Mouse (Mus musculus) liver, embryonic 18 days (tissue): ENCODE data around the gene Fgfr2. TPM values are rescaled to one million over a fixed set of nuclear protein-coding genes. Genes with fewer than 3 reads are reported as not detected.

Source experiments
- polyA plus RNA-seq: library from polyadenylated mRNA; depleted of rRNA; stranded (reverse); fragments of >200 nt; gene quantifications from 2 replicates; pipeline ENCODE4 v1.2.3, GENCODE M21; 2012; rRNA removed

Gene Fgfr2
- 17.3 and 18.0 TPM in 2 replicates for polyA plus RNA-seq

DNA sequence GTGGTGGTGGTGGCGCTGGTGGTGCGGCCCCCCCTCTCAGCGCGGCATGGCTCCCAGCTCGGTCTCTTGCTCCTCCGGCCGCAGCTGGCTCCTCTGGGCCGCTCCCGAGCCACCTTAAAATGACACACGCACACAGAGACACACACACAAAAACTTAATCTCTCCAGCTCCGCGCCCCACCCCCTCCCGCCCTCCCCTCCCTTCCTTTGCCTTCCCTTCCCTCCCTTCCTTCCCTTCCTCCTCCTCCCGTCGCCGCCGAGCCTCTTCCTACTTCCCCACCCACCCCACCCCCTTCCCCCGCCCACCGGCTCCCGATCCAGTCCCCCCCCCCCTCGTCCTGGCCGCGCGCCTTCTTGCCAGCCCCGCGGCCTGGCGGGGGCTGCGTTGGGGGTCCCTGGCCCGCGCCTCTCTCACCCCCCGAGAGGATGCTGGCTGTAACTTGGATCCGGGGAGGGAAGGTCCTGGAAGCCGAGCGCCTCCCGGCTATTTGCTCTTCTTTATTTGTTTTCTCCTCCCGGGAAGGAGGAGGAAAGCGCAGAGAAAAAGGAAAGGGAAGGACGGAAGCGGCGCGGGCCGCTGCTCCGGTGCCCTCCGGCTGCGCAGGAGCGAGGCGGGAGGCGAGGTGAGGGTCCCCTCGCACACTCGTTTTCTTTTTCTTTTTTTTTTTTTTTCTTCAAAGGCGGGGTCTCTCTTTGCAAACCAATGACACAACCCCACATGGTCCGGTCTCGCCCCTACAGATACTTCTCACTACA, at the start of gene Fgfr2:
Gene Fgfr2 (minus strand): TSS at position 107 of the 755 bp plus-strand sequence.

DNA sequence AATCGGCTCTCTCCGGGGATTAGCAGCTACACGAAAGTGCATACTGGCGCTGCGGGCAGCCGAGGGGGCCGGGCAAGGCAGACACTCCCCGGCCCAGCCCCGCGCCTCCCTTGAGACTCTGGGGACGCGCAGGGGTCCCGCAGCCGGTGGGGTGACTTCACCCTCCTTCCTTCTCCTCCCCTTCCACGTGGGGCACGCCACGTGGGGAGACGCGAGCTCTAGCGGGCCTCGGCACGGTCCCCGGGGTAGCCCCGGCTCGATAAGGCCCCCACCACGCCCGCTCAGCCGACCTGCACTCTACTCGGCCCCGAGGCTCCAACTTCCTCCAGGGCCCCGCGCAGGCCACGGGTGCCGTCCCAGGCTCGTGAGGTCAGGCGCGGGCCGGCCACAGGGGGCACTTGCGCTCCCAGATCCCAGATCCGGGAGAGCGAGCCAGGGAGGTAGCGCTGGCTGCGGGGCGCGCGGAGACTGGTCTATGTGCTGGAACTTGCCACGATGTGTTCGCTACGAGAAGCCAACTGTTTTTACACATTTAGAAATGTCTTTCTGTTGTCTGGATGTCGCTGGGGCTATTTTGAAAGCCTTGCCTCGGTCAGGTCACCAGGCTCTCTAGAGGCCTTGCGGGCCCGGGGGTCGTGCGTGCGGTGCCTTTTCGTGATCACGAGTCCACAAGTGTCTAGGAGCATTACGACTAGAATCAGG, 1.0 kb upstream of the Fgfr2 start, which contains the start of gene Ctbp2:
Gene Ctbp2 (minus strand): TSS at position 356 of the 702 bp plus-strand sequence.

DNA sequence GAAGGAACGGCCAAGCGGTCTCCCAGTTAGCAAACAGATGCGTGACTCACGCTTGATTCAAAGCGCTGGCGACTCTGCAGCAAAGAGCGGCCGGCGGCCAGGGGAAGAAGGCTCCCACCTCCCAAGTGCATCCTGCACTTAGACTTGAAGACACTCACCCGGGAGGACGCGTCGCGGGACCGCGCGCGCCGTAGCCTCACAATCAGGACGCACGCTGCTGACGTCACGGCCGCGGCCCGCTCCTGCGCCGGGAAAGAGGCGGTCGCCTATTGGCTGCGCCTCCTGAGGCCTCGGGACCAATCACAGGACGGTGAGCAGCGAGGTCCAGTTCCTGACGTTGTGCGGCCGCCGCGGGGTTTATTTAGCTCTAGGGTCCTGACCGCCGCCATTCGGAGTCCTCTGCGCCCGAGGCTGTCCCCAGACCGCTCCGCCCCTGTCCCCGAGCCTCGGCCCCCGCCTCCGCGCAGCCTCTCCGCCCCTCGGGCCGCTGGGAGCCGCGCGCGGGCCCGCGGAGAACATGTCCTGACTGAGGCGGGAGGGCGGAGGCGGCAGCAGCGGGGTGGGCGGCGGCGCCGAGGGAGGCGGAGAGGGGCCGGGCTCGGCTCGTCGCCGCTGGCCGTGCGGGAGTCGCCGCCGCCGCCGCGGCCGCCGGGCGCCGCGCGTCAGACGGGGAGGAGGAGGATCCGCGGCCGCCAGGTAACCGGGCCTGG, 192.1 kb downstream of the Fgfr2 start, which contains the start of gene Zranb1:
Gene Zranb1 (plus strand): TSS at position 293 of the 710 bp plus-strand sequence.

DNA sequence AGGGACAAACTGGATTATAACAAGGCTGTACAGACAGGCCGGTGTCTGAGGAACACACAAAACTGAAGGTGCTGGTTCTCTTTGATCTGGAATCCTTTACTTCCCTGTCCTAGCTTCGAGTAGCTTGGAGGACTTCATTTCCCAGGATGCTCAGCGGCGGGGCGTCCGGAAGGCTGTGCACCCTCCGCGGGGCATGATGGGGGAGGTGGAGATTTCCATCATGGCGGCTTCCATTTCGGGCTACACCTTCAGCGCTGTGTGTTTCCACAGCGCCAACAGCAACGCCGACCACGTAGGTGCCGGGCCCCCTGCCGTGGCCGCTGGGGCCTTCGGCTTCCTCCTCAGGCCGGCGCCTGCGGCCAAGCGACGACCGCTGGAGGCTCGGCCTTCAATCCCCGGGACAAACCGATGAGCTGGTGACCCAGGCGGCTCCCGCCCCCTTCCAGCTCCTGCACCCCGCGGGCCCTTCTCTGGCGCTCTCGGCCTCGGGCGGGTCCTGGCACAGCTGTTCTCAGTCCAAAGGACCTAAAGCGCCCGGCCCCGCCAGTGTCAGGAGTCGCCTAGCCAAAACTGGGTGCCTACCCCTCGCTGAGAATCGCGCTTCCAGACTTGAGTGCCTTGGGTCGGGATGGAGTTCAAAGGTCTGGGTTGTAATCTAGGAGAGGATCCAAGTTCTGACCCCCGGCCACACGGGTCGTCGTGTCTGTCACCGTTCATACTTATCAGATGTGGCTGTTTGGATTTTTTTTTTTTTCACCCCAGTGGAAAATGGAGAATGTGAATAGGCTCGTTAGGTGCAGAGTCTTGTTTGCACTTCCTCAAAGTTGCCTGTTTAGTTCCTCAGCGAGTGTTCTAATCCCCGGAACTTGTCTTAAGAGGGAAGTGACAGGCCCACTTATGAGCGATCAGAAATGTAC, 263.9 kb downstream of the Fgfr2 start, which contains the start of gene Abraxas2:
Gene Abraxas2 (plus strand): TSS at position 184 of the 917 bp plus-strand sequence.

DNA sequence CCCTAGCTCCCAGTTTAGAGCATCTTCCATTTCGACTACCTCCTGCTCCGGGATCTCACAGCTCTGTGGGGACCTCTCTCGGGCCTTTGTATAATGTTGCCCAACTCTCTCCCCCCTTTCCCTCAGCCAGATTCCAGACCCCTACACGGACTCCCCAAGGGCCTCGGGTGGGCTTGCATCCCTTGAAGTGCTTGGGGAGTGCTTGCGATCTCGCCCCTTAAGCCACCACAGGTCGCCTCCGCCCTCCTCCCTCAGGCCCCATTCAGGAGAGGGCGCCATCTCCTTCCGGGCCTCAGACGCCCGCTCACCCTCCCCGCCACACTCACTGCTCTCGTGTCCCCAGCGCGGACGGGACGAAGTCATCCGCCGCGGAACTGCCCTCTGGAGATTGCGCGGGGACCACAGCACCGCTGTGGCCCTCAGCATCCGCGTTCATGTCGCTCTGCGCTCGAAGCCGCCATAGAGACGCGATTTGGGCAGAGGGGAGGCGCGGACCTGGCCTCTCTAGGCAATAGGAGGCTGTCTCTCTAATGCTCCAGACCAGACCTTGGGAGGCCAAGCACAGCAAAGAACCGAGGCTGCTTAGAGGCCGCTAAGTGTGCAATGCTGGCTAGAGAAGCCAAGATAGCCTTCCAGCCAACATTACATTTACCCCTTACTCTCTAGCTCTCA, 270.8 kb downstream of the Fgfr2 start, which contains the start of gene Eef1akmt2:
Gene Eef1akmt2 (minus strand): TSS at position 501 of the 672 bp plus-strand sequence.

DNA sequence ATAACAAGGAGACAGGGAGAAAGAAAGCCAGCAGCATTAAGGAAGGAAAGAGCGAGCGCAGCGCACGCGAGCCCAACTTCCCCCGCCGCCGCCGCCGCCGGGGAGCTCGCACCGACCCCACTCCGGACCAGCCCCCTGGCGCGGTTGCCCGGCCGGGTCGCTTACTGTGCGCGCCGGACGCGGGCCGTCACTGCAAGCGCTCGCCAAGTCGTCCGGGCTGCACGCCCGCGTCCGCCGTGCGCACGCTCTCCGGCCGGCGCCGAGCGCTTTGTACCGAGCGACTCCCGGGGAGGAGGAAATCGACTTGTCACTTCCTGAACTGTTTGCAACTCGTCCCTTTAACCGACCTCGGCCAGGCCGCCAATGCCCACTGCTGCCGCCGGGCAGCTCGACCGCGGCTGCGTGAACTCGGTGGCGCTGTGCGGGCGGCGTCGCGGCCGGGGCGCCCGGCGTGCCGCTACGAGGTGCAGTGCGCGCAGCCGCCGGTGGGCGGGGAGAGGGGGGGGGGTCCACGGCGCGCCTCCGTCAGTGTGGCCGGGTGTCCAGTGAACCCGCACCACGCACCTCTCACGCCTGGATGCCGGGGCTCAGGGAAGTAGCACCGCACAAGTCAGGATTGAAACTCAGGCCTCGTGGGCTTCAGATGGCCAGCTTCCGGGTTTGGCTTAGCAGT, 309.6 kb downstream of the Fgfr2 start, which contains the start of gene Fam53b:
Gene Fam53b (minus strand): TSS at position 471 of the 673 bp plus-strand sequence.

DNA sequence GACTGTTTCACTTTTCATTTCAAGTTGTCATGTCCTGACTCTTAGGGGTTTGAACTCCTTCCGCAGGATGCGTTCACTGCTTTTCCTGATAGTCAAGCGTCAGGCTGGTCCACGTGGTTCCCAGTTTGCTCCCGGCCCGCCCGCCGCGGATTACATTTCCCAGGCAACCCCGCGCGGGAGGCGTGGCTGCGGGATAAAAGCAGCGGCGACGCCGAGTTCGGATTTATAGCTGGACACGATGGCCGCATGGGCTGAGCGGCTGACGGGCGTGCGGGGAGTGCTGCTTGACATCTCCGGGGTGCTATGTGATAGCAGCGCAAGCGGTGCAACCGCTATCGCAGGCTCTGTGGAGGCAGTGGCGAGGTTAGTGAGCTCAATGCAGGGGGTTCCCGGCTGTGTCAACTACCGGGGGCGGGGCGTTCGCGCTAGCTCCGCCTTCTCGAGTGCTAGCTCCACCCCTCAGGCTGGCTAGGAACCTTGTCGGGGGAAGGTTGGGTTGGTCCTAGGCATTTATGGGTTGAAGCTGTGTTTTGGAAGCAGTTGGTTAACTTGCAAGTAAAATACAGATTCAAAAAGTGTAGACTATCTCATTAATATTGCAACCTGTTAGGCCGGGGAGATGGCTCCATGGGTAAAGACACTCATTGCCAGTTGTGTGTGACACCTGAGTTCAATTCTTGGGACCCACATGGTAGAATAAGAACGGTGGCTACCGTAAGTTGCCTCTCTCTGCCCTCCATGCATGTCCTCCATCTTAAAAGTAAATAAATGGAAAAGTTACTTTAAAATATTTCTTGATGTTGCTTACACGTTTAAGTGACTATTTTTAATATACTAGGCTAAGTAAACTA, 512.5 kb downstream of the Fgfr2 start, which contains the start of gene Lhpp:
Gene Lhpp (plus strand): TSS at position 171 of the 851 bp plus-strand sequence.

DNA sequence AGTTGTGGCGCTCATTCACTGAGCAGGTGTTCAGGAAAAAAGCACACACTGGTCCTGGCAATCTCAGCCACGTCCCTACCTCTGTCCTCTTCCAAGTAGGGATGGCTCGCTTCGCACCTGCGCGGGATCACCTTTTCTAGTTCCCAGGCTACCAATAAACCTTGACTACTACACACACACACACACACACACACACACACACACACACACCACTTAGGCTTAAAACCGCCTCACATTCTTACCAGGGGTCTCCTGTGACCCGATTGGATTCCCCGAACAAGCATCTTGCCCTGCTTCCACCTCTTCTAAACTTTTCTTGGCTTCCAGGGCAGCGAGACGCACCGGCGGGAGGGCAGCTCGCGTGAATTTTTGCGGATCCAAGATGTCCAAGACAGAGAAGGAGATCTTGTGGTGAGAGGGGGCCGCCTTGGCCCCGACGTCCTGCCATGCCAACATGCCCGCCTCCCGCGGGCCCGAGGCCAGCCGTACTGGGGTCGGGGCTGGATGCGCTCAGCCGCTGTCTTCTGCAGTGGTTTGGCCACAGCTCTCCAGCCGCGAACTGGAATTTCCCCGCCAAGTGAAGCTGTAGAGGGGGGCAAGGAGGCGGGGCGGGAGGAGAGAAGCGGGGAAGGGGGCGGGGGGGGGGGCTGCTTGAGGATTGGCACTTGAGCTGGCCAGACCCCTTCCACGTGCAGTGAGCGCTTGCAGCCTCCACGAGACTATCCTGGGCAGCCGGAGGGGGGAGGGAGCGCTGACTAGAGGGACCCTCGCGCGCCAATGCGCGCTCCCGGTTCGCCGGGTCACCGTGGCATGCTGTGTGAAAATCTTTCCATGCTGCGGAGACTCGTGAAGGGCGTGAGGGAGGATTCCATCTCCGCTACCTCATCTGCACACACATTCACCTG, 523.8 kb downstream of the Fgfr2 start, which contains the start of gene Nkx1-2:
Gene Nkx1-2 (minus strand): TSS at position 567 of the 905 bp plus-strand sequence.

DNA sequence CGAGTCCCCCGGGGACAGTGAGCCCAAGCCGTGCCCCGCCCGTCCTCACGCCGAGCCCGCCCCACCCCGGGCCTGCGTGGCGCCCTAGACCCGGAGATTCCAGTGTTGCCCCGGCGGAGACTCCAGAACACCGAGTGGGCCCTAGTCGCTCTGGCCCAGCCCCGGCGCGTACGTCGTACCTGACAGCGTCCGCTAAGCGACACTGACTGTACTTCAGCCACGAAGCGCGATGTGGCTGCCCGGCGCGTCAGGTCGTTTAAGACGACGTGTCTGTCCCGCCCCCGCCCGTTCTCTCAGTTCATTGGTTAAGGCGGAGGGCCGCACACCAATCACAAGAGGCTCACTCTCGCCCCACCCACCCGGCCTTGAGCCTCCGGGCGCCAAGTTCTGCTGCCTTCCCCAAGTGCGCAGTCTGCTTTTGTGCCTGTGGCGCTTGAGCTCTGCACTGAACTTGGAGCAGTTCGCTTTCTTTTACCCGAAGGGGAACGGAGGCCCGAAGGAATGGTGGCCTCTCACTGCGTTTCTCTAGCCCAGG, 547.0 kb downstream of the Fgfr2 start, which contains the start of gene Oat:
Gene Oat (minus strand): TSS at position 283 of the 535 bp plus-strand sequence.

DNA sequence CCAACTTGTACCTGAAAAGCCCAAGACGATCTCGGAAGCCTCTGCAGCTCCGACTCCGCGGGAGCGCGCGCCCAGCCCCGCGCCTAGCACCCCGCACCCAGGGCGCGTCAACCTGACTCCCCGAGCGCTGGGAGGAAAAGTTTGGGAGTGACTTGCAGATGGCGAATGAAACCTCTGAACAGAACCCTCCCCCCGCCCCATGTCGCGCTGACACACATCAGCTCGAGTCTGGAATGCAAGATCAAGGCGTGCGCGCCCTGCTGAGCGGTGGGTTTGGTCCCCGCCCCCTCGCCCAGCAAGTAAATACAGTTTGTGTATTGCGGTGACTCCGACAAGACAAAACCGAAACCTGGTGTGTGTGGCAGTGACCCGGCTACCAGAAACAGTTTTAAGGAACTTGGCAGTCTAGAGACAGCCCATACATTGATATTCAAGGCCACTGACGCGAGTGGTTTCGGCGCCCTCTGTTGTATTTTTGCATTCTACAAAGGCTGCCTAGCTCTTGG, 806.1 kb downstream of the Fgfr2 start, which contains the start of gene Chst15:
Gene Chst15 (minus strand): TSS at position 193 of the 506 bp plus-strand sequence.

DNA sequence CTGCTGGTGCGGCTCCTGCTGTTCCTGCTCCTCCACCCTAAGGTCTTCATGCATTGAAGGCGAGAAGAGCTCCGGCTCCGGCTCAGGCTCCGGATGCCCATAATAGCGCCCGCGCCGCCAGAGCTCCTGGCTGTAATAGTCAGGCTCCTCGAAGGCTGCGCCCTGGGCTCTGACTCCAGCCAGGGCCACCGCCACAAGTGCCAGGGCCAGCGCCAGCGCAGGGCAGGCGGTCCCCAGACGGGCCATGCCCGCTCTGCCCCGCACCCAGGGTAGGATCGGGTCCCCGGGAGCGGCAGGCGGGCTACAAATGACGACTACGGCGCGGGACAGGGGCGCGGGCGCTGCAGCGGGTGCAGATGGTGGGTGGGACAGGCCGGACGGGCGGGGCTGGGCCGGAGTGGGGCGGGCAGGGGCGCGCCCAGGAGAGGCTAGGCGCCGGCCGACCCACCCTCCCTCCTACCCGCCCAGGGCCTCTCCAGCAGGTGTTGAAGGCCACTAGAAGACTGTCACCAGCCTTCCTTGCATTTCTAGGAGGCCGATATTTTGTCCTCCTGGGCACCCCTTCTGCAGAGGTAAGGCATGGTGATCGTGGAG, 968.7 kb downstream of the Fgfr2 start, which contains the start of gene Cpxm2:
Gene Cpxm2 (minus strand): TSS at position 372 of the 594 bp plus-strand sequence.

DNA sequence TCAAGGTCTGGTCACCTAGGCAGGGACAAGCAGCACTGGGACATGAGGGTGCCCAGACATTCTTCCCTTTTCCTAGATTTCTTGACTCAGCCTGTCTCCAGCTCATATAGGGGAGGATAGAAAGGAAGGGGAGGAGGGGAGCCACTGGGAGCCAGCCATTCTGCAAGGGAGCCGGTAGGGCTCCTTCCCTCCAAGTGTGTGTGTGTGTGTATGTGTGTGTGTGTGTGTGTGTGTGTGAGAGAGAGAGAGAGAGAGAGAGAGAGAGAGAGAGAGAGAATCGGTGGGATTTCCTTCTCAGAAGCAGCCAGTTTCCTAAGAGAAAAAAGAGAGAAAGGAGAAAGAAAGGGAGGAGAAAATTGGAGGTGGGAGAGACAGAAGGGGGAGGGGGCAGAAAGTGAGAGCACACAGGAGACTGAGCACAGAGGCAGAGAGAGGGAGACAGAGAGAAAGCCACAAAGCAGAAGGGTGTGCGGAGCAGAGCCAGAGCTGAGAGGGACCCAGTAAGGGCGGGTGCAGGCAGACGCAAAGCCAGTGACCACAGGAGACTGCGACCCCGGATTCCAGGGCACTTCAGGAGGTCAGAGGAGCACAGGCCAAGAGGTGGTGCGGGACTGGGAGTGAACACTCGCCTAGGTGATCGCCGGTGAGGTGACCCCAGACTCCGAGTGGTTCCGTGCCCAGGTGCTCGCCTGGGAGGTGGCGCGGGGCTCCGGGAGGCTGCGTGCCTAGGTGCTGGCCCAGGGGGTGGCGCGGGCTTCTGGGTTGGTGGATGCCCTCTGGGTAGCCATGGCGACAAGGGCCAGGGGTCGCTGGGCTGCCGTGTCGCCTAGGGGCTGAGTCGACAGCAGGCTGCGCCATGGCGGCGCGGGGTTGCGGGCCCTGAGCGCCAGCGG, 1156.9 kb downstream of the Fgfr2 start, which contains the start of gene Gpr26:
Gene Gpr26 (plus strand): TSS at position 438 of the 893 bp plus-strand sequence.

DNA sequence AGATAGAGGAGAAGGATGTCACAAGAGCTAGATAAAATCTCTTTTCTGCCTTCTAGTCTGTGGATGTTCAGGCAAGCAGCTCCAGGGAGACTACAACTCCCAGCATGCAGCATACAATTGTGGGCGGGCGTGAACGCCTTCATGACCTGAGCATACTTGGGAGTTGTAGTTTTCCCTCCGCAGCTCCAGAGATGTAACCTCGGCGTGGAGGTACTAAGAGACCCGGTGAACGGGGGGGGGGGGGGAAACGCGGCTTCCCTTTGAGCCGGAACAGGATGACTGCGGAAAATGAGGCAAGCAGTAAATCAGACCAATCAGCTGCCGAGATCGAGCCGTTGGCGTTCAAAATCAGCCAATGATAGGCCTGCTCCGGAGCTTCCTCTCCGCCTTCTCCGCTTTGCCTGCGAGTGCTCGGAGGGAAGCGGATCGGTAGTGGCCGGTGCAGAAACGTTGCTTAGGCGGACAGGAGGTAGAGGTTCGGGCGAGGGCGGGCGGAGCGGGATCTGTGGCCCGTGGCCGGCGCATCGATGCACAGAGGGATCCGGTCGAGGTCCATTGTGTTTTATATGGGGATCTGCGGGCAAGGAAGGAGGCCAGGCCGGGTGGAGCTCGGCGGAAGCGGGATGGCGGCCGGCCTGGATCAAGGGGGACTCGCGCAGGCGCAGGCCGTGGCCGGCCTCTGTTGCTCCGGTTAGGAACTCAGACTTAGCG, 1563.0 kb downstream of the Fgfr2 start, which contains the start of gene Bub3:
Gene Bub3 (plus strand): TSS at position 237 of the 711 bp plus-strand sequence.

DNA sequence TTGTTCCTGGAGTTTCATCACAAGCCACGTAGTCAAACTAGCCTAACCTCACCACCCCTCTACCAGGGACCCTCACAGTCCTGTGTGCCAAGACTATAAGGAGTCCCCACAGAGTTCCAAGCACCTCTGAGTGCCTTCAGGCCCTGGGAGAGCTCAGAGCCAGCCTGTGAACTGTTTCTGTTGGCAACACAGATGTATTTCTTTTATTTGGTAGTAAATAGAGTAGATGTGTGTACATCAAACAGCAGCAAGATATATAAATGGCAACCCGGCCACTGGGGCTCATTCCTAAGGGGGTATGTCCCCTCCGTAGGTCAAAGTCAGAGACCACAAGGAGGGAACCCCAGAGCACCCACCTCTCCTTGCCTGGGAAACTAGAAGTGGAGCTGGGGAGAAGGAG, 1574.7 kb downstream of the Fgfr2 start, which contains the start of gene Hmx2:
Gene Hmx2 (plus strand): TSS at position 301 of the 400 bp plus-strand sequence.

